In the genomic region with DNA sequence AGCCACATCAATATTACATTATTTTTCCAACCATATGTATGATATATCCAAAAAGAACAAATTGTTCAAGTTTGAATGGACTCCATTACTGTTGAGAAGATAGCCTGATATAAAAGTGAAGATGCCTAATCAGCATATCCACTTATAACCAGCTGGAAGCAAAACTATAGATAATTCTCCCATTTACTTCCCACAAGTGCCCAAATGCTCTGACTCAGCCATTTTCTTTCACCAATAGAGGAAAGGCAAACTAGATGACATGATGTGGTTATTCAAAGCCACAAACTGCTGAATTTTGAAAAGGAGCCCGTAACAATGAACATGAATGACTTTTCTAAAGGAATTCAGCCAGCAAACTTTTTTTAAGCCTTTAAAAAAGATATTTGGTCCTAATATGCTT, we compare ENCODE assay signal across 23 mouse cellular contexts.
DNase-seq lines count a peak whose midpoint lies in the region; ATAC-seq and TF ChIP-seq lines count a peak whose summit lies in the region.
"Had no signal": no experiment of that assay in that cellular context is flagged by ENCODE, and none has a peak within 500 bp of the region (broad histone marks: within the 10 kb centered on the region; RNA-seq: fewer than 3 reads in every experiment).

No protein-coding gene starts in this region.

- H3K4me2 ChIP-seq in hindbrain, postnatal 0 days (ENCODE audit: low read depth, low read length), result no peak overlapping the region
- no peak overlapping the region for H3K4me2 ChIP-seq in hindbrain, embryonic 14.5 days (replicated peaks)
- H3K4me2 ChIP-seq: embryonic facial prominence, embryonic 13.5 days; liver, embryonic 11.5 days; midbrain, embryonic 13.5 days had no signal

- H3K27ac ChIP-seq in hindbrain, postnatal 0 days, result no peak overlapping the region
- no peak overlapping the region for H3K27ac ChIP-seq in hindbrain, embryonic 14.5 days
- peak overlapping the region; percentile 52; the same call in 1 of the 2 replicates for H3K27ac ChIP-seq in MEL (ENCODE audit: control insufficient read depth, low read depth, low read length)
- H3K27ac ChIP-seq: embryonic facial prominence, embryonic 13.5 days; layer of hippocampus, adult 2 months; macrophage; midbrain, embryonic 13.5 days; stomach, postnatal 0 days had no signal

- no peaks in the 10 kb centered on the region for H3K36me3 ChIP-seq in hindbrain, postnatal 0 days (ENCODE audit: insufficient read depth, low read length)
- no peaks in the 10 kb centered on the region for H3K36me3 ChIP-seq in hindbrain, embryonic 14.5 days (replicated peaks; ENCODE audit: control insufficient read depth, insufficient read depth)
- peaks cover 2 to 16% of the 10 kb centered on the region in 2 experiments; a peak in 3 of 4 replicates for H3K36me3 ChIP-seq in MEL (ENCODE audit: control insufficient read depth in 1 of 2, insufficient read depth in 2 of 2, low read length in 2 of 2)
- H3K36me3 ChIP-seq: midbrain, embryonic 13.5 days had no signal

- H3K9ac ChIP-seq in hindbrain, postnatal 0 days (replicated peaks; ENCODE audit: low read length), result no peak overlapping the region
- H3K9ac ChIP-seq in hindbrain, embryonic 14.5 days, result no peak overlapping the region
- H3K9ac ChIP-seq in MEL (ENCODE audit: control insufficient read depth, low read depth, low read length, poor library complexity, severe bottlenecking), result no peak overlapping the region
- H3K9ac ChIP-seq: embryonic facial prominence, embryonic 13.5 days; liver, postnatal 0 days; midbrain, embryonic 13.5 days had no signal

- WGBS in hindbrain, postnatal 0 days, result 79% methylated on average over 1 of the region's 1 CpGs
- WGBS in hindbrain, embryonic 14.5 days, result 78% methylated on average over 1 of the region's 1 CpGs

- no peak for TF ChIP-seq RAD21 in MEL (IDR thresholded peaks at IDR 0.05; ENCODE audit: low read depth, low read length)

- no peaks in the 10 kb centered on the region for H3K27me3 ChIP-seq in hindbrain, postnatal 0 days (ENCODE audit: insufficient read depth, low read length)
- no peaks in the 10 kb centered on the region for H3K27me3 ChIP-seq in hindbrain, embryonic 14.5 days (ENCODE audit: control insufficient read depth, insufficient read depth, low read length)
- no peaks in the 10 kb centered on the region for H3K27me3 ChIP-seq in MEL (ENCODE audit: control insufficient read depth in 1 of 2, insufficient read depth in 2 of 2, low read length in 2 of 2)
- H3K27me3 ChIP-seq: embryonic facial prominence, embryonic 13.5 days; midbrain, embryonic 13.5 days had no signal

- TF ChIP-seq CTCF in hindbrain, postnatal 0 days (IDR thresholded peaks at IDR 0.05; ENCODE audit: low read depth), result no peak
- TF ChIP-seq CTCF in MEL (IDR thresholded peaks at IDR 0.05 in 2 of 3, conservative IDR thresholded peaks at IDR 0.05 in 1 of 3; ENCODE audit: control insufficient read depth in 1 of 3, insufficient read depth in 1 of 3, low read depth in 2 of 3, low read length in 3 of 3, poor library complexity in 1 of 3, severe bottlenecking in 1 of 3), result no peak

- intact Hi-C loops in left cerebral cortex, postnatal 4 days (cut with DNase I), result no loop called here

- DNase-seq in hindbrain, postnatal 0 days (ENCODE audit: low spot score), result peak; percentile 4
- DNase-seq in hindbrain, embryonic 14.5 days (ENCODE audit: low spot score), result no peak
- peak; percentile 81 for DNase-seq in MEL (ENCODE audit: low read depth, low spot score)
- peak; percentile 25 for DNase-seq in brain, adult 2 months (ENCODE audit: low read depth, low spot score)
- peak; percentile 13 for DNase-seq in telencephalon, adult 2 months (ENCODE audit: low read depth, low spot score)
- no peak for DNase-seq in left cerebral cortex, postnatal 4 days
- no peak for DNase-seq in testis, postnatal 14 days (ENCODE audit: low spot score)
- DNase-seq: adrenal gland, postnatal 14 days; cerebellum, adult 9-10 months; heart, postnatal 4 days; kidney, postnatal 25 days; liver, postnatal 0 days; thymus, postnatal 25 days had no signal

- no peaks in the 10 kb centered on the region for H3K79me2 ChIP-seq in MEL (ENCODE audit: control insufficient read depth, insufficient read depth, low read length, poor library complexity)

- no peak overlapping the region for H3K4me3 ChIP-seq in hindbrain, postnatal 0 days (ENCODE audit: low read length)
- no peak overlapping the region for H3K4me3 ChIP-seq in hindbrain, embryonic 14.5 days (replicated peaks; ENCODE audit: low read length)
- no peak overlapping the region for H3K4me3 ChIP-seq in MEL (ENCODE audit: control insufficient read depth in 1 of 2, insufficient read depth in 1 of 2, low read depth in 2 of 2, low read length in 2 of 2)
- H3K4me3 ChIP-seq: embryonic facial prominence, embryonic 13.5 days; layer of hippocampus, adult 2 months; midbrain, embryonic 13.5 days had no signal

- H3K4me1 ChIP-seq in hindbrain, postnatal 0 days (ENCODE audit: insufficient read depth, low read length), result no peaks in the 10 kb centered on the region
- no peaks in the 10 kb centered on the region for H3K4me1 ChIP-seq in hindbrain, embryonic 14.5 days (replicated peaks; ENCODE audit: control insufficient read depth, insufficient read depth, low read length)
- H3K4me1 ChIP-seq in MEL (ENCODE audit: control insufficient read depth in 1 of 2, insufficient read depth in 2 of 2, low read length in 2 of 2), result peaks cover 6 to 20% of the 10 kb centered on the region in 2 experiments
- H3K4me1 ChIP-seq: embryonic facial prominence, embryonic 13.5 days; midbrain, embryonic 13.5 days had no signal

- H3K9me3 ChIP-seq in hindbrain, postnatal 0 days (ENCODE audit: low read length), result no peaks in the 10 kb centered on the region
- no peaks in the 10 kb centered on the region for H3K9me3 ChIP-seq in hindbrain, embryonic 14.5 days (ENCODE audit: control insufficient read depth, low read length)
- H3K9me3 ChIP-seq in MEL (replicated peaks; ENCODE audit: insufficient read depth, low read length), result no peaks in the 10 kb centered on the region
- H3K9me3 ChIP-seq: embryonic facial prominence, embryonic 13.5 days; midbrain, embryonic 13.5 days had no signal

- TF ChIP-seq EP300 in MEL (IDR thresholded peaks at IDR 0.05; ENCODE audit: low read depth in 1 of 2, low read length in 2 of 2), result peak; percentile 82 to 87

- TF ChIP-seq POLR2A in MEL (IDR thresholded peaks at IDR 0.05; ENCODE audit: control insufficient read depth in 1 of 2, insufficient read depth in 1 of 2, low read depth in 1 of 2, low read length in 2 of 2, poor library complexity in 1 of 2), result no peak

- no peak for ATAC-seq in hindbrain, postnatal 0 days
- no peak for ATAC-seq in hindbrain, embryonic 14.5 days (ENCODE audit: low FRiP score)
- ATAC-seq: CD4-positive, CD25-positive, alpha-beta regulatory T cell, adult 4 months; hindbrain, embryonic 16.5 days; intestine, embryonic 16.5 days; liver, postnatal 0 days; lung, postnatal 0 days; midbrain, embryonic 13.5 days had no signal

TF ChIP-seq in MEL, 35 proteins besides CTCF, POLR2A, EP300 and RAD21 (continues in another document):
- TF ChIP-seq MEF2A (IDR thresholded peaks at IDR 0.05; ENCODE audit: extremely low read depth, insufficient replicate concordance, low read depth, low read length, poor library complexity, severe bottlenecking), result no peak
- TF ChIP-seq MAZ (IDR thresholded peaks at IDR 0.05; ENCODE audit: low read depth, low read length), result no peak
- no peak for TF ChIP-seq TBP (IDR thresholded peaks at IDR 0.05; ENCODE audit: low read depth, low read length)
- TF ChIP-seq MYB (IDR thresholded peaks at IDR 0.05; ENCODE audit: low read depth, low read length), result no peak
- no peak for TF ChIP-seq ZNF384 (IDR thresholded peaks at IDR 0.05; ENCODE audit: low read depth, low read length)
- no peak for TF ChIP-seq ZC3H11A (IDR thresholded peaks at IDR 0.05; ENCODE audit: low read depth, low read length)
- no peak for TF ChIP-seq HCFC1 (IDR thresholded peaks at IDR 0.05; ENCODE audit: low read depth, low read length)
- TF ChIP-seq RCOR1 (IDR thresholded peaks at IDR 0.05; ENCODE audit: low read depth, low read length), result peak; percentile 42; the same call in 1 of the 2 replicates
- TF ChIP-seq ZKSCAN1 (IDR thresholded peaks at IDR 0.05; ENCODE audit: low read depth, low read length), result no peak
- TF ChIP-seq E2F4 (IDR thresholded peaks at IDR 0.05; ENCODE audit: borderline replicate concordance, low read depth, low read length), result no peak
- TF ChIP-seq USF2 (IDR thresholded peaks at IDR 0.05; ENCODE audit: borderline replicate concordance in 1 of 2, insufficient read depth in 1 of 2, low read depth in 1 of 2, low read length in 2 of 2), result no peak
- TF ChIP-seq USF1 (IDR thresholded peaks at IDR 0.05; ENCODE audit: low read depth, low read length), result no peak
- no peak for TF ChIP-seq ZMIZ1 (IDR thresholded peaks at IDR 0.05; ENCODE audit: low read depth, low read length)
- TF ChIP-seq POLR2AphosphoS2 (IDR thresholded peaks at IDR 0.05; ENCODE audit: low read length), result no peak
- TF ChIP-seq GATA1 (IDR thresholded peaks at IDR 0.05; ENCODE audit: low read depth, low read length), result peak; percentile 87
- TF ChIP-seq MXI1 (IDR thresholded peaks at IDR 0.05; ENCODE audit: low read depth, low read length), result no peak
- no peak for TF ChIP-seq NELFE (IDR thresholded peaks at IDR 0.05; ENCODE audit: low read depth, low read length)
- no peak for TF ChIP-seq UBTF (IDR thresholded peaks at IDR 0.05; ENCODE audit: borderline replicate concordance, insufficient read depth, low read depth, low read length)
- no peak for TF ChIP-seq JUND (IDR thresholded peaks at IDR 0.05; ENCODE audit: low read depth, low read length)
- peak; percentile 35; the same call in 1 of the 2 replicates for TF ChIP-seq MYC (IDR thresholded peaks at IDR 0.05; ENCODE audit: low read depth, low read length)
- TF ChIP-seq BHLHE40 (IDR thresholded peaks at IDR 0.05; ENCODE audit: borderline replicate concordance, low read depth, low read length), result no peak
- TF ChIP-seq NRF1 (IDR thresholded peaks at IDR 0.05; ENCODE audit: insufficient read depth, low read depth, low read length, poor library complexity, severe bottlenecking), result no peak
- no peak for TF ChIP-seq CHD1 (IDR thresholded peaks at IDR 0.05; ENCODE audit: low read depth, low read length)
- peak; percentile 53 for TF ChIP-seq TCF12 (IDR thresholded peaks at IDR 0.05; ENCODE audit: low read depth, low read length)
- peak; percentile 100 for TF ChIP-seq ETS1 (IDR thresholded peaks at IDR 0.05; ENCODE audit: low read depth, low read length)
- TF ChIP-seq POLR2AphosphoS5 (IDR thresholded peaks at IDR 0.05; ENCODE audit: borderline replicate concordance, low read depth, low read length), result no peak
- no peak for TF ChIP-seq SMC3 (IDR thresholded peaks at IDR 0.05; ENCODE audit: low read depth, low read length)
- no peak for TF ChIP-seq ELF1 (IDR thresholded peaks at IDR 0.05; ENCODE audit: low read depth, low read length)
- TF ChIP-seq KAT2A (conservative IDR thresholded peaks at IDR 0.05; ENCODE audit: low read depth, low read length), result no peak
- no peak for TF ChIP-seq TAL1 (IDR thresholded peaks at IDR 0.05; ENCODE audit: low read length)
- TF ChIP-seq CHD2 (IDR thresholded peaks at IDR 0.05; ENCODE audit: low read length), result no peak

Comparison
In these comparisons a context has a peak if more than half of its experiments do, and no peak if none do; other contexts are left out.
1. DNase-seq: peak in hindbrain, postnatal 0 days (single experiment), MEL (single experiment), brain, adult 2 months (single experiment) and telencephalon, adult 2 months (single experiment); none in hindbrain, embryonic 14.5 days (single experiment), left cerebral cortex, postnatal 4 days (single experiment) and testis, postnatal 14 days (single experiment).